Mouse (Mus musculus) hindbrain, embryonic 15.5 days (tissue): ENCODE measurements around the gene Prkra. TPM values are rescaled to one million over a fixed set of nuclear protein-coding genes. Genes with fewer than 3 reads are reported as not detected.

Source experiments
- ATAC-seq: fragments of 200-750 bp; cut with Nextera tagmentation; 2 replicates; pipeline ENCODE4 v1.8.0; 2017; ENCODE audit warnings: low read depth, moderate number of reproducible peaks, moderate TSS enrichment; ENCODE audit not compliant: low FRiP score
- H3K27ac ChIP-seq: fragments of 300-500 bp; sonication (generic); replicated peaks from 2 replicates; pipeline ENCODE4 v1.5.1; 2015; ENCODE audit warnings: mild to moderate bottlenecking, inconsistent platforms
- H3K27me3 ChIP-seq: fragments of 300-500 bp; sonication (generic); 2 replicates; pipeline ENCODE4 v1.6.1; 2015; ENCODE audit warnings: control low read depth, inconsistent platforms
- H3K36me3 ChIP-seq: fragments of 300-500 bp; sonication (generic); 2 replicates; pipeline ENCODE4 v1.6.1; 2015; ENCODE audit warnings: control low read depth, inconsistent platforms
- H3K4me1 ChIP-seq: fragments of 300-500 bp; sonication (generic); replicated peaks from 2 replicates; pipeline ENCODE4 v1.6.1; 2015; ENCODE audit warnings: control low read depth, inconsistent platforms
- H3K4me2 ChIP-seq: fragments of 300-500 bp; sonication (generic); 2 replicates; pipeline ENCODE4 v1.6.1; 2015; ENCODE audit warnings: moderate library complexity, mild to moderate bottlenecking, inconsistent platforms
- H3K4me3 ChIP-seq: fragments of 300-500 bp; sonication (generic); 2 replicates; pipeline ENCODE4 v1.5.1; 2015; ENCODE audit warnings: mild to moderate bottlenecking, inconsistent platforms
- H3K9ac ChIP-seq: fragments of 300-500 bp; sonication (generic); 2 replicates; pipeline ENCODE4 v1.6.1; 2015; ENCODE audit warnings: inconsistent platforms
- H3K9me3 ChIP-seq: fragments of 300-500 bp; sonication (generic); 2 replicates; pipeline ENCODE4 v1.6.1; 2016; ENCODE audit warnings: control low read depth, inconsistent platforms
- WGBS: fragments of 180-500 bp; shearing (Covaris S2); methylation state at CpG from one replicate; pipeline ENCODE4 v1.1.7; 2015; 5-methylcytosine and 5-hydroxymethylcytosine counted together
- polyA plus RNA-seq: library from polyadenylated mRNA; unstranded; fragments of >200 nt; fragmentation: Nextera tagmentation; extraction: Ambion mirVana; gene quantifications from 2 replicates; pipeline ENCODE4 v1.2.1, GENCODE M21; 2015

Gene Prkra
- polyA plus RNA-seq, 1 experiment from 2014 or later: 103 TPM

GRCm38 (mm10) chr2:76674725-76675427 is 27.1 kb upstream of the Prkra start, which contains the start of gene Plekha3:
Gene Plekha3 (plus strand): TSS chr2:76675281.
- Histone ChIP-seq H3K9ac (peak within 1 kb of the TSS; percentile 81), H3K27me3 (no peaks in the 10 kb centered on the region), H3K36me3 (no peaks in the 10 kb centered on the region), H3K4me2 (peak within 1 kb of the TSS; percentile 81), H3K27ac (peak within 1 kb of the TSS; percentile 81), H3K4me1 (peaks cover 39% of the 10 kb centered on the region), H3K9me3 (no peaks in the 10 kb centered on the region), H3K4me3 (peak within 1 kb of the TSS; percentile 95)
- peak; percentile 87 for ATAC-seq
- WGBS: 4% methylated on average over 43 of the region's 52 CpGs

- H3K4me1 ChIP-seq: peaks cover 40% of the 10 kb centered on the region
- peak overlapping the region; percentile 56 for H3K27ac ChIP-seq
- H3K27me3 ChIP-seq: no peaks in the 10 kb centered on the region
- H3K4me3 ChIP-seq: peak overlapping the region; percentile 38
- H3K9me3 ChIP-seq: no peaks in the 10 kb centered on the region
- H3K36me3 ChIP-seq: no peaks in the 10 kb centered on the region
- no peak overlapping the region for H3K9ac ChIP-seq
- no peak for ATAC-seq
- H3K4me2 ChIP-seq: peak overlapping the region; percentile 58
- WGBS: 31% methylated on average over 7 of the region's 7 CpGs
Measured at GRCm38 (mm10) chr2:76673472-76674081, 25.8 kb upstream of the Prkra start.

GRCm38 (mm10) chr2:76672966-76673392 is 25.2 kb upstream of the Prkra start, which contains the start of gene Fkbp7:
Gene Fkbp7 (minus strand): TSS chr2:76673116.
- WGBS: under 1% methylated on average over 17 of the region's 17 CpGs
- peak within 1 kb of the TSS; percentile 38 for H3K4me3 ChIP-seq
- no peaks in the 10 kb centered on the region for H3K9me3 ChIP-seq
- peaks cover 42% of the 10 kb centered on the region for H3K4me1 ChIP-seq
- H3K4me2 ChIP-seq: peak within 1 kb of the TSS; percentile 58
- ATAC-seq: peak; percentile 92
- no peaks in the 10 kb centered on the region for H3K27me3 ChIP-seq
- H3K36me3 ChIP-seq: no peaks in the 10 kb centered on the region
- H3K27ac ChIP-seq: peak within 1 kb of the TSS; percentile 56
- H3K9ac ChIP-seq: peak within 1 kb of the TSS; percentile 37

- 38% methylated on average over 9 of the region's 9 CpGs for WGBS
- peak overlapping the region; percentile 58 for H3K4me2 ChIP-seq
- peak overlapping the region; percentile 37 for H3K9ac ChIP-seq
- ATAC-seq: no peak
- H3K4me1 ChIP-seq: peaks cover 39% of the 10 kb centered on the region
- H3K36me3 ChIP-seq: no peaks in the 10 kb centered on the region
- no peaks in the 10 kb centered on the region for H3K9me3 ChIP-seq
- H3K4me3 ChIP-seq: peak overlapping the region; percentile 38
- H3K27me3 ChIP-seq: no peaks in the 10 kb centered on the region
- peak overlapping the region; percentile 56 for H3K27ac ChIP-seq
Measured at GRCm38 (mm10) chr2:76672134-76672745, 24.4 kb upstream of the Prkra start.

GRCm38 (mm10) chr2:76671641-76672040 is 23.8 kb upstream of the Prkra start:
- H3K27me3 ChIP-seq: no peaks in the 10 kb centered on the region
- H3K27ac ChIP-seq: no peak overlapping the region
- peak overlapping the region; percentile 38 for H3K4me3 ChIP-seq
- WGBS: 82% methylated on average over 6 of the region's 6 CpGs
- no peak overlapping the region for H3K9ac ChIP-seq
- no peak for ATAC-seq
- H3K4me2 ChIP-seq: peak overlapping the region; percentile 58
- no peaks in the 10 kb centered on the region for H3K36me3 ChIP-seq
- no peaks in the 10 kb centered on the region for H3K9me3 ChIP-seq
- H3K4me1 ChIP-seq: peaks cover 34% of the 10 kb centered on the region

GRCm38 (mm10) chr2:76667200-76667599 is 19.4 kb upstream of the Prkra start:
- WGBS: 87% methylated on average over 5 of the region's 5 CpGs
- no peak for ATAC-seq
- no peak overlapping the region for H3K9ac ChIP-seq

GRCm38 (mm10) chr2:76665531-76665930 is 17.7 kb upstream of the Prkra start:
- Histone ChIP-seq H3K27me3 (no peaks in the 10 kb centered on the region), H3K9me3 (no peaks in the 10 kb centered on the region), H3K4me1 (0 out of 2 replicates have a peak, but pooled peaks cover 3% of the 10 kb centered on the region), H3K36me3 (peaks cover 10% of the 10 kb centered on the region), H3K9ac (no peak overlapping the region), H3K4me2 (no peak overlapping the region), H3K27ac (no peak overlapping the region), H3K4me3 (no peak overlapping the region)
- WGBS: 96% methylated on average over 7 of the region's 7 CpGs
- no peak for ATAC-seq

More at GRCm38 (mm10) chr2:76667200-76667599, 19.4 kb upstream of the Prkra start:
- H3K9me3 ChIP-seq: no peaks in the 10 kb centered on the region
- H3K4me1 ChIP-seq: peaks cover 13% of the 10 kb centered on the region
- H3K4me3 ChIP-seq: no peak overlapping the region
- peaks cover 10% of the 10 kb centered on the region for H3K36me3 ChIP-seq
- H3K27me3 ChIP-seq: no peaks in the 10 kb centered on the region
- no peak overlapping the region for H3K4me2 ChIP-seq
- H3K27ac ChIP-seq: no peak overlapping the region

GRCm38 (mm10) chr2:76659419-76659818 is 11.6 kb upstream of the Prkra start:
- Histone ChIP-seq H3K27ac (no peak overlapping the region), H3K36me3 (peaks cover 3% of the 10 kb centered on the region; the same call in 1 of the 2 replicates), H3K9me3 (no peaks in the 10 kb centered on the region), H3K4me2 (no peak overlapping the region), H3K4me3 (no peak overlapping the region), H3K9ac (no peak overlapping the region), H3K27me3 (no peaks in the 10 kb centered on the region), H3K4me1 (no peaks in the 10 kb centered on the region)
- ATAC-seq: no peak
- 55% methylated on average over 6 of the region's 8 CpGs for WGBS

GRCm38 (mm10) chr2:76658551-76658950 is 10.7 kb upstream of the Prkra start:
- no peaks in the 10 kb centered on the region for H3K36me3 ChIP-seq
- 83% methylated on average over 13 of the region's 13 CpGs for WGBS
- no peak overlapping the region for H3K27ac ChIP-seq
- ATAC-seq: no peak
- no peak overlapping the region for H3K4me2 ChIP-seq
- H3K4me3 ChIP-seq: no peak overlapping the region
- no peak overlapping the region for H3K9ac ChIP-seq
- H3K27me3 ChIP-seq: no peaks in the 10 kb centered on the region
- H3K9me3 ChIP-seq: no peaks in the 10 kb centered on the region
- no peaks in the 10 kb centered on the region for H3K4me1 ChIP-seq

GRCm38 (mm10) chr2:76655982-76656381 is 8.2 kb upstream of the Prkra start:
- no peak overlapping the region for H3K4me2 ChIP-seq
- ATAC-seq: no peak
- H3K9ac ChIP-seq: no peak overlapping the region
- H3K27ac ChIP-seq: no peak overlapping the region
- H3K4me1 ChIP-seq: no peaks in the 10 kb centered on the region
- H3K4me3 ChIP-seq: no peak overlapping the region
- no peaks in the 10 kb centered on the region for H3K9me3 ChIP-seq
- no peaks in the 10 kb centered on the region for H3K36me3 ChIP-seq
- no peaks in the 10 kb centered on the region for H3K27me3 ChIP-seq
- 12% methylated on average over 1 of the region's 1 CpGs for WGBS

- Histone ChIP-seq H3K4me2 (no peak overlapping the region), H3K9me3 (no peaks in the 10 kb centered on the region), H3K27ac (no peak overlapping the region), H3K4me3 (no peak overlapping the region), H3K27me3 (no peaks in the 10 kb centered on the region), H3K36me3 (no peaks in the 10 kb centered on the region), H3K9ac (no peak overlapping the region), H3K4me1 (no peaks in the 10 kb centered on the region)
- ATAC-seq: no peak
- WGBS: 83% methylated on average over 3 of the region's 3 CpGs
Measured at GRCm38 (mm10) chr2:76655444-76655843, 7.6 kb upstream of the Prkra start.

GRCm38 (mm10) chr2:76654646-76655045 is 6.8 kb upstream of the Prkra start:
- Histone ChIP-seq H3K9me3 (no peaks in the 10 kb centered on the region), H3K36me3 (no peaks in the 10 kb centered on the region), H3K4me2 (no peak overlapping the region), H3K27me3 (no peaks in the 10 kb centered on the region), H3K4me3 (no peak overlapping the region), H3K27ac (no peak overlapping the region), H3K9ac (no peak overlapping the region), H3K4me1 (no peaks in the 10 kb centered on the region)
- 79% methylated on average over 5 of the region's 5 CpGs for whole genome bisulfite sequencing
- no peak for ATAC-seq
